Mouse (Mus musculus) large intestine, adult 2 months (tissue): ENCODE measurements around the gene Runx2. TPM values are rescaled to one million over a fixed set of nuclear protein-coding genes. Genes with fewer than 3 reads are reported as not detected.

Experiments used
- DNase-seq: peaks from one replicate; pipeline ENCODE4 v3.0.0-alpha.2; 2012; ENCODE audit warnings: low read depth, low spot score
- WGBS: fragments of 180-500 bp; shearing (Covaris S2); methylation state at CpG from one replicate; pipeline ENCODE4 v1.1.7; 2018; 5-methylcytosine and 5-hydroxymethylcytosine counted together
- polyA plus RNA-seq: library from polyadenylated mRNA; depleted of rRNA; stranded (reverse); fragments of >200 nt; gene quantifications from 2 replicates; pipeline ENCODE4 v1.2.3, GENCODE M21; 2012

Gene Runx2
- polyA plus RNA-seq, 1 experiment = 1.0 TPM

GRCm38 (mm10) chr17:44606245-44606644 is 208.4 kb downstream of the Runx2 start:
- WGBS = 92% methylated on average over 7 of the region's 7 CpGs
- DNase-seq = no peak

- WGBS = 81% methylated on average over 3 of the region's 3 CpGs
- DNase-seq = no peak
Observed at GRCm38 (mm10) chr17:44605749-44606148, 208.8 kb downstream of the Runx2 start.

- 72% methylated on average over 4 of the region's 4 CpGs for WGBS
Observed at GRCm38 (mm10) chr17:44603170-44603569, 211.4 kb downstream of the Runx2 start.

GRCm38 (mm10) chr17:44601317-44602021 is 213.1 kb downstream of the Runx2 start:
- DNase-seq = no peak
- 55% methylated on average over 11 of the region's 11 CpGs for WGBS

More at GRCm38 (mm10) chr17:44603170-44603569, 211.4 kb downstream of the Runx2 start:
- no peak for DNase-seq

- WGBS = 86% methylated on average over 1 of the region's 1 CpGs
- no peak for DNase-seq
Observed at GRCm38 (mm10) chr17:44599856-44600255, 214.7 kb downstream of the Runx2 start.

GRCm38 (mm10) chr17:44599132-44599531 is 215.5 kb downstream of the Runx2 start:
- WGBS = 88% methylated on average over 2 of the region's 2 CpGs

GRCm38 (mm10) chr17:44597918-44598504 is 216.6 kb downstream of the Runx2 start:
- WGBS = 56% methylated on average over 8 of the region's 8 CpGs
- DNase-seq = no peak

More at GRCm38 (mm10) chr17:44599132-44599531, 215.5 kb downstream of the Runx2 start:
- no peak for DNase-seq

GRCm38 (mm10) chr17:44592737-44593090 is 221.9 kb downstream of the Runx2 start:
- 85% methylated on average over 6 of the region's 6 CpGs for WGBS
- no peak for DNase-seq

- DNase-seq = no peak
- WGBS = 72% methylated on average over 16 of the region's 16 CpGs
Observed at GRCm38 (mm10) chr17:44592067-44592736, 222.4 kb downstream of the Runx2 start.

GRCm38 (mm10) chr17:44588470-44588869 is 226.1 kb downstream of the Runx2 start:
- 87% methylated on average over 3 of the region's 3 CpGs for WGBS
- DNase-seq = no peak

- 27% methylated on average over 3 of the region's 3 CpGs for WGBS
- DNase-seq = no peak
Observed at GRCm38 (mm10) chr17:44588020-44588419, 226.6 kb downstream of the Runx2 start.

- DNase-seq = no peak
- WGBS = 85% methylated on average over 3 of the region's 3 CpGs
Observed at GRCm38 (mm10) chr17:44586196-44586595, 228.4 kb downstream of the Runx2 start.

- DNase-seq = no peak
- WGBS = 33% methylated on average over 6 of the region's 6 CpGs
Observed at GRCm38 (mm10) chr17:44584781-44585180, 229.8 kb downstream of the Runx2 start.

GRCm38 (mm10) chr17:44577791-44578190 is 236.8 kb downstream of the Runx2 start:
- no peak for DNase-seq
- WGBS = 38% methylated on average over 5 of the region's 5 CpGs

GRCm38 (mm10) chr17:44570899-44571298 is 243.7 kb downstream of the Runx2 start:
- no peak for DNase-seq
- 89% methylated on average over 5 of the region's 5 CpGs for WGBS

- DNase-seq = no peak
- WGBS = 79% methylated on average over 8 of the region's 8 CpGs
Observed at GRCm38 (mm10) chr17:44569020-44569621, 245.5 kb downstream of the Runx2 start.

GRCm38 (mm10) chr17:44566992-44567391 is 247.6 kb downstream of the Runx2 start:
- WGBS = 81% methylated on average over 5 of the region's 5 CpGs

GRCm38 (mm10) chr17:44565884-44566515 is 248.6 kb downstream of the Runx2 start:
- DNase-seq = no peak
- 57% methylated on average over 8 of the region's 8 CpGs for WGBS

More at GRCm38 (mm10) chr17:44566992-44567391, 247.6 kb downstream of the Runx2 start:
- DNase-seq = no peak

- 65% methylated on average over 14 of the region's 14 CpGs for WGBS
- no peak for DNase-seq
Observed at GRCm38 (mm10) chr17:44565311-44565831, 249.2 kb downstream of the Runx2 start.
